Mouse (Mus musculus): ENCODE data around the gene Cyp46a1. TPM values are rescaled to one million over a fixed set of nuclear protein-coding genes. Genes with fewer than 3 reads are reported as not detected.

Gene Cyp46a1
- total RNA-seq, 2 experiments from 2014 or later = not detected

GRCm38 (mm10) chr12:108355271-108355670, 21.1 kb downstream of the Cyp46a1 start:
- ATAC-seq (ENCODE audit: poor library complexity, severe bottlenecking) = no peak

GRCm38 (mm10) chr12:108355986-108356385, 21.8 kb downstream of the Cyp46a1 start:
- ATAC-seq (ENCODE audit: poor library complexity, severe bottlenecking) = no peak

- peak; percentile 88 for ATAC-seq (ENCODE audit: poor library complexity, severe bottlenecking)
Measured at GRCm38 (mm10) chr12:108363796-108364195, 29.6 kb downstream of the Cyp46a1 start.

GRCm38 (mm10) chr12:108365340-108365739, 31.2 kb downstream of the Cyp46a1 start:
- no peak for ATAC-seq (ENCODE audit: poor library complexity, severe bottlenecking)

- ATAC-seq (ENCODE audit: poor library complexity, severe bottlenecking) = no peak
Measured at GRCm38 (mm10) chr12:108365868-108366267, 31.7 kb downstream of the Cyp46a1 start.

- no peak for ATAC-seq (ENCODE audit: poor library complexity, severe bottlenecking)
Measured at GRCm38 (mm10) chr12:108367909-108368308, 33.7 kb downstream of the Cyp46a1 start.

GRCm38 (mm10) chr12:108368921-108369320, 34.7 kb downstream of the Cyp46a1 start:
- ATAC-seq (ENCODE audit: poor library complexity, severe bottlenecking) = no peak

- ATAC-seq (ENCODE audit: poor library complexity, severe bottlenecking) = no peak
Measured at GRCm38 (mm10) chr12:108370596-108371428, 36.6 kb downstream of the Cyp46a1 start, which contains the start of gene Eml1. TSS of gene Eml1 (plus strand) at chr12:108370957.

GRCm38 (mm10) chr12:108371429-108371765, 37.2 kb downstream of the Cyp46a1 start:
- no peak for ATAC-seq (ENCODE audit: poor library complexity, severe bottlenecking)

- no peak for ATAC-seq (ENCODE audit: poor library complexity, severe bottlenecking)
Measured at GRCm38 (mm10) chr12:108372241-108372640, 38.1 kb downstream of the Cyp46a1 start.

GRCm38 (mm10) chr12:108373611-108374010, 39.4 kb downstream of the Cyp46a1 start:
- ATAC-seq (ENCODE audit: poor library complexity, severe bottlenecking) = no peak

GRCm38 (mm10) chr12:108374689-108375088, 40.5 kb downstream of the Cyp46a1 start:
- ATAC-seq (ENCODE audit: poor library complexity, severe bottlenecking) = no peak

- ATAC-seq (ENCODE audit: poor library complexity, severe bottlenecking) = no peak
Measured at GRCm38 (mm10) chr12:108378379-108379133, 44.4 kb downstream of the Cyp46a1 start.

- ATAC-seq (ENCODE audit: poor library complexity, severe bottlenecking) = no peak
Measured at GRCm38 (mm10) chr12:108386476-108387232, 52.5 kb downstream of the Cyp46a1 start.

- no peak for ATAC-seq (ENCODE audit: poor library complexity, severe bottlenecking)
Measured at GRCm38 (mm10) chr12:108389718-108390117, 55.5 kb downstream of the Cyp46a1 start.

- no peak for ATAC-seq (ENCODE audit: poor library complexity, severe bottlenecking)
Measured at GRCm38 (mm10) chr12:108392254-108393044, 58.3 kb downstream of the Cyp46a1 start.

GRCm38 (mm10) chr12:108393082-108393481, 58.9 kb downstream of the Cyp46a1 start:
- no peak for ATAC-seq (ENCODE audit: poor library complexity, severe bottlenecking)

- no peak for ATAC-seq (ENCODE audit: poor library complexity, severe bottlenecking)
Measured at GRCm38 (mm10) chr12:108393637-108394036, 59.5 kb downstream of the Cyp46a1 start.

GRCm38 (mm10) chr12:108394534-108395284, 60.5 kb downstream of the Cyp46a1 start:
- ATAC-seq (ENCODE audit: poor library complexity, severe bottlenecking) = no peak

GRCm38 (mm10) chr12:108395285-108395660, 61.1 kb downstream of the Cyp46a1 start:
- ATAC-seq (ENCODE audit: poor library complexity, severe bottlenecking) = no peak
